Mouse (Mus musculus) hematopoietic stem cell, adult 5-6 weeks (primary cell): ENCODE results near the gene Timm50. TPM values are rescaled to one million over a fixed set of nuclear protein-coding genes. Genes with fewer than 3 reads are reported as not detected.

Experiments
- ATAC-seq, 2 experiments: fragments of 125-278 bp in 1 of 2; replicated peaks in 1 of 2; 2 replicates each; pipeline ENCODE4 v1.8.0; 2016 to 2017; ENCODE audit warnings: inconsistent platforms in 2 of 2, mild to moderate bottlenecking in 2 of 2, moderate number of reproducible peaks in 2 of 2, low read depth in 1 of 2, moderate TSS enrichment in 1 of 2; ENCODE audit not compliant: low FRiP score in 2 of 2, poor library complexity in 2 of 2, severe bottlenecking in 2 of 2, insufficient read depth in 1 of 2, low TSS enrichment in 1 of 2
- total RNA-seq: library from RNA; stranded (forward); fragments of 172-1452, 232-1000 nt; gene quantifications from 2 replicates; pipeline ENCODE4 v1.2.3, GENCODE M21; 2017

Timm50 gene
- total RNA-seq: 27.8 and 42.9 TPM in 2 replicates

GRCm38 (mm10) chr7:28311926-28312543 lies at the start of gene Timm50:
Timm50 (minus strand) TSS chr7:28312072.
- ATAC-seq: peak; percentile 97 to 99

DNA sequence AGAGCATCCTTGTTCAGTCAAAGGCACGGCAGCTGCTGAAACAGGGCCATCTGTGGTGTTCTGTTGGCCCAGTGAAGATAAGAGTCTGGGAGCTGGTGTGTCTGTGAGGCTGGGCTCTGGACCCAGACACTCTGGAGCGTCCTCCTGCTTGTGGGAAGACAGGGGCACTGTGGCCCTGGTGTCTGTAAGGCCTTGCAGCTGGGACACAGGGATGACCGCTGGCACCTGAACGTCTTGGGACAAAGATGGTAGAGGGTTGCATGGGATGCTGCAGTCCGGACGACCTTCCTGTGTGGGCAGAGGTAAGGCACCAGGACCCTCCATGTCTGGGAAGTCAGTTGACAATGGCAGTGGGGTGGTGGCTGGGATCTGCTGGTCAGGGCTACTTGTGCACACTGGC lies 48.4 kb upstream of the Timm50 start:
- no peak for ATAC-seq

- ATAC-seq: no peak
Observed at GRCm38 (mm10) chr7:28359854-28360253, 48.0 kb upstream of the Timm50 start.

- ATAC-seq: no peak
Observed at GRCm38 (mm10) chr7:28358431-28358830, 46.6 kb upstream of the Timm50 start.

DNA sequence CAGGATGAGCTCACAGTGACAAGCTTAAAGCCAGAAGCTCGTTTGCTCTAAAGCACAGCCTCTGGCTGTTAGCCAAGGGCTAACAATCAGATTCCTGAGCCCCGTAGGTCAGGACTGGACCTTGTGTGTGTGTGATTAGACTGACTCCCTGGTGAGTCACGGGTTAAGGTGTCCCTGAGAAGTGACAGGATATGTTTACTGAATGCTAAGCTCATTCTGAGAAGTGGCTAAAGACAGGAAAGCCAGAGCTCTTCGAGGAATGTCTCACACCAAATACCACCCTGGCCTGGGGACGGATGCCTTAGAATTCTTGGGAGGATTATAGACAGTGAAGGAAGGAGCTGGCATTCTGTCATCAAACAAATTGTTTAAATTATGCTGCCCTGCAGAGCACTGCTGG lies 46.1 kb upstream of the Timm50 start:
- ATAC-seq: no peak

DNA sequence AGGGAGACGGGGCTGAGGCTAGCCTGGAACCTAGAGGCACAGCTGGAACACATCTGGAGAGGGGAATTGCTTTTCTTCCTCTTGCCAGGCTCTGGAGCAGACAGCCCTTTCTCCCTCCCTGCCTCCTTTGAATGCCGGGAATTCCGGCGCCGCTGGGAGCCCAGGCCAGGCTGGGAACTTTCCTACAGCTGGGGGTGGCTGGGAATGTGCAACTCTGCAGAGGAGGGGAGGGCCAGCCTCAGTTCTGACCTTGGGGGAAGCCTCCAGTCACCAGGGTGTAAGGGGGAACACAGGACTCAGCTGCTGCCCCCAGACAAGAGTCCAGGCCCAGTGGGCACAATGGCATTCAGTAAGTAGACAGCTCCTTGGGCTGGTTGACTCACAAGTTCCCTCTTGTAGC lies 45.1 kb upstream of the Timm50 start:
- ATAC-seq: no peak

- ATAC-seq: peak in 1 of 2 experiments; percentile 24; a peak in 1 of 4 replicates
Observed at GRCm38 (mm10) chr7:28355221-28355620, 43.3 kb upstream of the Timm50 start.

DNA sequence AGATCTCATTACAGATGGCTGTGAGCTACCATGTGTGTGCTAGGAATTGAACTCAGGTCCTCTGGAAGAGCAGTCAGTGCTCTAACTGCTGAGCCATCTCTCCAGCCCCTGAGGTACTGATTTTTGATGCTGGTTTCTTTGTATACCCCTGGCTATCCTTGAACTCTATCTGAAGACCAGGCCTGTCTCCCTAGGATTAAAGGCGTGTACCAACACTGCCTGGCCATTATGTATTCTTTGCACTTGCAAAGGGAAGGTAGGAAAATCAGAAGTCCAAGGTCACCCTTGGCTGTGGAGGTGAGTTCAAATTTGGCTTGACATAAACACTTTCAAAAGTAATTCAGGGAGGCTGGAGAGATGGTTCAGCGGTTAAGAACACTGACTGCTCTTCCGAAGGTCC lies 42.7 kb upstream of the Timm50 start:
- no peak for ATAC-seq

DNA sequence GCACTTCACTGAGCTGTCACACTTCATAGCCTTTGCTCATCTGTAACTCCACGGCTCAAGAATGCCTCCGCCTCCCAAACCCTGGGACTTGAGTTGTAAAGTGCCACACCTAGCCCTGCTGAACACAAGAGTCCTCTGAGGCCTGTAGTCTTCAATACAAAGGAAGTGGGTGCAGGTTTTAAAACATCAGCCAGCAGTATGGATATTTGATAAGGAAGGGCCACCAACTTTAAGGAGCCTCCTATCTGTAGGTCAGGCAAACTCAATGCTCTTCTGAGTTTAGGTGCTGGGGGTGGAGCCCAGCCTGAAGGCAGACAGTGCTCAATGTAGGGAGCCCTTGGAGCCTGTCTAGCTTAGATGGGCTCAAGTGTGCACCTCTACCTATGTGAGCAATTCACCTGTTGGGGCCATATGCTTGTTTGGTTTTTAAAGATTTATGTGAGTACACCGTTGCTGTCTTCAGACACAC lies 42.3 kb upstream of the Timm50 start:
- ATAC-seq: no peak

GRCm38 (mm10) chr7:28353267-28353666 lies 41.4 kb upstream of the Timm50 start:
- no peak for ATAC-seq

DNA sequence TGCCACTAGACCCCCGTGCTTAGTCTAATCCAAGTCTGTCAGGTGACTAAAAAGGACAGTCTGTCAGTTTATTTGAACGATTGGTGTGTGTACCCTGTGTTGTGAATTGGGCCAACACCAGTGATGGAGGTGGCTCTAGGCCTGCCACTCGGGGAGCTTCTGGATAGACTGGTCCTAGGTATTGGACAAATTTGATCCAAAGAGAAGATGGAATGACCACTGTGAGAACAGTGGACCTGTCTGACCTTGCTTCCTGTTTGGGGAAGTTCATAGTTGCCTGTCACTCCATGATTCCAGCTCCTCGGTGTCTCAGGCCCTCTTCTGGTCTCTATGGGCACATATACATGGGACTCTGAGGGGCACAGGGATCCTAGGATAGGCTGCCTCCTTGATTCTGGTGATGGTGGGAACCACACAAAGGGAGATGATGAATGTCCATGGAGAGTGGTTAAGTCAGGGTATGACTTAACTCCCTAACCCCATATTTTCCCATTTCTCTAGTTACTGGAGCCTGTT lies 39.9 kb upstream of the Timm50 start:
- no peak for ATAC-seq

DNA sequence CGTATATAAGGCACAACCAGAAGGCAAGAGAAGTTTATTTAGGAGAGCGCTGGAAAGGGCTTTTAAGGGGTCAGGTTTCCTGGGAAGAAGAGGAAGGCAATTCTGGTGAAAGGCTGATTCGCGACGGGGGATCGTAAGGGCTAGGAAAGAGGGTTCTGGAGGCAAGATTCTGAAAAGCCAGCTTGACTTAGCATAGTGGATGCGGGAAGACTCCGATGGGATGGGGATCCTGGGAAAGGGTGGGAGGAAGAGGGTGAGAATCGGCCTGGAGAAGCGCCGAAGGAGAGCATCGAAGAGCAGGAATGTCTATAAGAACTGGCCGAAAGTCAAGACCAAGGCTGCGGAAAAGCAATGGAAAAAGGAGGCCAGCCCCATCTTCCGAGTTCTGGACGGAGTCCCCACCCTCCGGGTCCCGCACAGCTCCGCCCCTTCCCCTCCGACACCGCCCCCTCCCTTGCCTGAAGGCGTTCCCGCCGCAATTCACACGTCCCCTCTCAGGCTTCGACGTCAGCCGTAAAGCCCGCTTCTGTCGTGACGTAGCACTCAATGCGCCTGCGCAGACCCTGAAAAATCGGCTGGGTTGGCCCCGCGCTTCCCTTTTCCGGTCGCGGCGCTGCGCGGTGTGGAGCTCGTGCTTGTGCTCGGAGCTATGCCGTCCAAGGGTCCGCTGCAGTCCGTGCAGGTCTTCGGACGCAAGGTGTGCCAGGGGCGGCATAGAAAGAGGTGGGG lies 38.4 kb upstream of the Timm50 start, which contains the start of gene Rps16:
Rps16 (plus strand) TSS at position 498 of the 729 bp plus-strand sequence.
- ATAC-seq: peak; percentile 94

- no peak for ATAC-seq
Observed at GRCm38 (mm10) chr7:28348601-28349000, 36.7 kb upstream of the Timm50 start.

DNA sequence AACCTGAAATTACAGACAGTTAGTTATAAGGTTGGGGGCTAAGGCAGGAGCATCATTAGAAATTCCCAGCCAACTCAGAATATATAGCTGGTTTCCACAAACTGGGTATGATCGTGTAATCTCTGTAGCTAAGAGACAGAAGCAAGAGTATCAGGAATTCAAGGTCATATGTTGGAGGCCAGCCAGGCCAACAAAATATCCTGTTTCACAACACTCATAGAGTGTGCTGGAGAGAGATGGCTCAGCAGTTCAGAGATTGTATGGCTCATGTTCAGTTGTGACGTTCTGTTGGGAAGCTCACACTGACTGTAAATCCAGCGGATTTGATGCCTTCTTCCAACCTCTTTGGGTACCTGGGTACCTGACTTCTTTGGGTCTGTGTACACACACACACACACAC lies 35.9 kb upstream of the Timm50 start:
- ATAC-seq: no peak

- ATAC-seq: peak; percentile 65 to 70
Observed at GRCm38 (mm10) chr7:28344637-28345036, 32.8 kb upstream of the Timm50 start.

GRCm38 (mm10) chr7:28341381-28341780 lies 29.5 kb upstream of the Timm50 start:
- no peak for ATAC-seq

DNA sequence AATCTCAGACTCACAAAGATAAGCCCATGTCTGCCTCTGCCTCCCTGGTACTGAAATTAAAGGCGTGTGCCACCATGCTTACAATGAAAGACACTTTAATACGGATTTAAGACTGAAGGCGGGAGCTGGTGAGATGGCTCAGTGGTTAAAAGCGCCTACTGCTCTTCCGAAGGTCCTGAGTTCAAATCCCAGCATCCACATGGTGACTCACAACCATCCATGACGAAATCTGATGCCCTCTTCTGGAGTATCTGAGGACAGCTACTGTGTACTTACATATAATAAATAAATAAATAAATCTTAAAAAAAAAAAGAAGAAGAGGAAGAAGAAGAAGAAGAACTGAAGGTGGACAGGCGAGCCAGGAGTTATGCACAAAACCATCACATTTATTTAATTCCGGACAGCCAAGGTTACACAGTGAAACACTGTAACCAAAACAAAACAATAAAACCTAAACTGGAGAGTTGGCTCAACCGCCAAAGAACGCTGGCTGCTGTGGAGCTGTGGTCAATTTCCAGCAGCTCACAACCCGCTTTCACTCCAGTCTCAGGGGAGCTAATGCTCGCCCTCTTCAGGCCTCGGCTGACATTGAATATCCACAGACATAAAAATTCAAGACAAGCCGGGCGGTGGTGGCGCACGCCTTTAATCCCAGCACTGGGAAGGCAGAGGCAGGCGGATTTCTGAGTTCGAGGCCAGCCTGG lies 27.5 kb upstream of the Timm50 start:
- peak; percentile 73 to 76; a peak in 3 of 4 replicates for ATAC-seq
